Mouse (Mus musculus) embryonic facial prominence, embryonic 15.5 days (tissue): ENCODE results near the gene Gm9758. TPM values are rescaled to one million over a fixed set of nuclear protein-coding genes. Genes with fewer than 3 reads are reported as not detected.
"Not testable (repeated sequence)": the region's sequence is repeated elsewhere in the genome, so short reads cannot be mapped to it uniquely, and the experiment has no call there.

Experiments used
- ATAC-seq: fragments of 200-750 bp; cut with Nextera tagmentation; 2 replicates; pipeline ENCODE4 v1.8.0; 2017; ENCODE audit warnings: low read depth, moderate TSS enrichment; ENCODE audit not compliant: insufficient number of reproducible peaks, low FRiP score, low TSS enrichment
- H3K27ac ChIP-seq: fragments of 300-500 bp; sonication (generic); replicated peaks from 2 replicates; pipeline ENCODE4 v1.5.1; 2015; ENCODE audit warnings: mild to moderate bottlenecking, inconsistent platforms
- H3K27me3 ChIP-seq: fragments of 300-500 bp; sonication (generic); 2 replicates; pipeline ENCODE4 v1.6.1; 2015; ENCODE audit warnings: inconsistent platforms
- H3K36me3 ChIP-seq: fragments of 300-500 bp; sonication (generic); 2 replicates; pipeline ENCODE4 v1.6.1; 2015; ENCODE audit warnings: mild to moderate bottlenecking, inconsistent platforms
- H3K4me1 ChIP-seq: fragments of 300-500 bp; sonication (generic); 2 replicates; pipeline ENCODE4 v1.6.1; 2015; ENCODE audit warnings: inconsistent platforms
- H3K4me2 ChIP-seq: fragments of 300-500 bp; sonication (generic); replicated peaks from 2 replicates; pipeline ENCODE4 v1.6.1; 2015; ENCODE audit warnings: mild to moderate bottlenecking, inconsistent platforms
- H3K4me3 ChIP-seq: fragments of 300-500 bp; sonication (generic); replicated peaks from 2 replicates; pipeline ENCODE4 v1.5.1; 2015; ENCODE audit warnings: mild to moderate bottlenecking, inconsistent platforms
- H3K9ac ChIP-seq: fragments of 300-500 bp; sonication (generic); 2 replicates; pipeline ENCODE4 v1.6.1; 2015; ENCODE audit warnings: inconsistent platforms
- H3K9me3 ChIP-seq: fragments of 300-500 bp; sonication (generic); replicated peaks from 2 replicates; pipeline ENCODE4 v1.6.1; 2016; ENCODE audit warnings: inconsistent platforms
- WGBS: fragments of 180-500 bp; shearing (Covaris S2); methylation state at CpG from one replicate; pipeline ENCODE4 v1.1.7; 2015; 5-methylcytosine and 5-hydroxymethylcytosine counted together
- polyA plus RNA-seq: library from polyadenylated mRNA; unstranded; fragments of >200 nt; fragmentation: Nextera tagmentation; extraction: Ambion mirVana; gene quantifications from 2 replicates; pipeline ENCODE4 v1.2.1, GENCODE M21; 2015

Gm9758 gene
- polyA plus RNA-seq = not detected in 2 replicates

DNA sequence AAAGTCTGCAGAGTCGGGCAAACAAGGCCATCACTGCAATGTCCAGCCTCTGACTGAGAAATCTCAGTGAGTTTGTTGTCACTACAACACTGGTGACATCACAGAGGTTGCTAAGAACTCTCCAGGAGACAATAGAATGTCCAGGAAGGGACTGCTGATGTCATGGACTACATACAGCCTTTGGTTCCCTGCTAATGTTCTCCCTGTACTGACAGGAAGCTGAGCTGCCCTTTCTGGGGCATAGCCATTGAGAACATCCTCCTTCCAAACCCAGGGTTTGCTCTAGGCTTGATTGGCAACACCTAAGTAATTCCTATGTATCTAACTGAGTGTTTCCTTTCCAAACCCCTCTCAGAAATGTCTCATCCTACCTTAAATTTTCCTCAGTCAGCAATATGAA lies at the start of gene Gm9758:
Gm9758 (minus strand) TSS at position 101 of the 400 bp plus-strand sequence.
- not testable (repeated sequence) for H3K9ac ChIP-seq, H3K4me3 ChIP-seq, H3K27me3 ChIP-seq, H3K4me1 ChIP-seq, H3K9me3 ChIP-seq, H3K36me3 ChIP-seq, ATAC-seq, H3K27ac ChIP-seq, H3K4me2 ChIP-seq
- 52% methylated on average over 1 of the region's 1 CpGs for WGBS

GRCm38 (mm10) chr5:14963821-14964220 lies 49.1 kb upstream of the Gm9758 start:
- H3K9ac ChIP-seq, H3K27me3 ChIP-seq, H3K36me3 ChIP-seq, H3K4me2 ChIP-seq, H3K4me1 ChIP-seq, H3K4me3 ChIP-seq, ATAC-seq, H3K27ac ChIP-seq: not testable (repeated sequence)
- H3K9me3 ChIP-seq = 0 out of 2 replicates have a peak, but pooled peaks cover 13% of the 10 kb centered on the region
- WGBS = 80% methylated on average over 13 of the region's 13 CpGs

DNA sequence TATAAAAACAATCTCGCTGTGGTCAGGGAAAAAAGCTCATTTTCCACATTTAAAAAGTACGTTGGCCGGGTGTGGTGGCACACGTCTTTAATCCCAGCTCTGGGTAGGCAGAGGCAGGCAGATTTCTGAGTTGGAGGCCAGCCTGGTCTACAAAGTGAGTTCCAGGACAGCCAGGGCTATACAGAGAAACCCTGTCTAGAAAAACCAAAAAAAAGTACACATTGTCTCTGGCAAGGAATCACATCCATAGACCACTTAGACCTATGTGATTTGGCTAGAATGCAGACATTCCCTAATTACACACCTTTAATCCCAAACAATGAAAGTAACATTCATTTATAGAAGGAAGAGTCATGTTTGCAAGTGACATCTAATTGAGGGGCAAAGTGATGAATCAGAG lies 46.8 kb upstream of the Gm9758 start:
- WGBS = 78% methylated on average over 4 of the region's 4 CpGs
- not testable (repeated sequence) for H3K4me1 ChIP-seq, H3K9ac ChIP-seq, H3K4me2 ChIP-seq, H3K27ac ChIP-seq, H3K36me3 ChIP-seq, H3K27me3 ChIP-seq, H3K4me3 ChIP-seq
- peak; percentile 63; the same call in 1 of the 2 replicates for ATAC-seq
- 0 out of 2 replicates have a peak, but pooled peaks cover 13% of the 10 kb centered on the region for H3K9me3 ChIP-seq

DNA sequence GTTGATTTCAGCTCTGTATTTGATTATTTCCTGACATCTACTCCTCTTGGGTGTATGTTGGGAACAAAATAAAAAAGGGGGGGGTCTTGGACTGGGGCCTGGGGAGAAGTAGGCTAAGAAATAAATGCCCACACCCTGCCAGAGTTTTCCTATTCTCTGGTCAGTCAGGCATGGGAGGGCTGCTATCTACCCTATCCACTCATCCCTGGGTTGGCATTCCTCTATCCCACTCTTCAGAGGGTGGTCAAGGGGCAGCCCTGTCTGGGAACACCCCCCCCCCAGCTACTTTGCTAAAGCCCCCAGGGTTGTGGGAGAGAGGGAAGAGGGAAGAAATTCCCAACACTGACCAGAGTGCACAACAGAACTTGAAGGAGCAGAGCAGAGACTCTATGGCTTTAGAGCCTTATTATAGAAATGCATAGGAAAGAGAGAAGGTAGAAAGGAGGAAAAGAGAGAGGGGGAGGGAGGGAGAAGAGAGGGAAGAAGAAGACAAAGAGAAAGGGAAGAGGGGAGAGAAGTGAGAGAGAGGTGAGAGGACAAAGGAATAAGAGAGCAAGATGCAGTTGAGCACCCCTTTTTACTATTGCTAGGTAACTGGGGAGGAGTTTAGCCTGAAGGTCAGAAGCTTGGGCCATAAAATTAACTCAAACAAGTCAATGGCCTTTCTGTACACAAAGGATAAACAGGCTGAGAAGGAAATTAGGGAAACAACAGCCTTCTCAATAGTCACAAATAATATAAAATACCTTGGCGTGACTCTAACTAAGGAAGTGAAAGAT lies 41.4 kb upstream of the Gm9758 start:
- whole genome bisulfite sequencing = 90% methylated on average over 1 of the region's 1 CpGs
- H3K27me3 ChIP-seq, H3K27ac ChIP-seq, H3K36me3 ChIP-seq, H3K4me1 ChIP-seq, H3K9me3 ChIP-seq, H3K4me3 ChIP-seq, H3K9ac ChIP-seq, H3K4me2 ChIP-seq: not testable (repeated sequence)
- peak; percentile 65; the same call in 1 of the 2 replicates for ATAC-seq

- H3K27me3 ChIP-seq, H3K4me3 ChIP-seq, H3K27ac ChIP-seq, H3K36me3 ChIP-seq, H3K4me1 ChIP-seq, H3K4me2 ChIP-seq, H3K9me3 ChIP-seq, ATAC-seq, H3K9ac ChIP-seq: not testable (repeated sequence)
Observed at GRCm38 (mm10) chr5:14953587-14953986, 38.9 kb upstream of the Gm9758 start.

GRCm38 (mm10) chr5:14952749-14953148 lies 38.0 kb upstream of the Gm9758 start:
- H3K4me2 ChIP-seq, H3K27me3 ChIP-seq, H3K4me1 ChIP-seq, H3K27ac ChIP-seq, H3K4me3 ChIP-seq, ATAC-seq, H3K36me3 ChIP-seq, H3K9ac ChIP-seq: not testable (repeated sequence)
- WGBS = 71% methylated on average over 3 of the region's 3 CpGs
- peaks cover 14% of the 10 kb centered on the region for H3K9me3 ChIP-seq

DNA sequence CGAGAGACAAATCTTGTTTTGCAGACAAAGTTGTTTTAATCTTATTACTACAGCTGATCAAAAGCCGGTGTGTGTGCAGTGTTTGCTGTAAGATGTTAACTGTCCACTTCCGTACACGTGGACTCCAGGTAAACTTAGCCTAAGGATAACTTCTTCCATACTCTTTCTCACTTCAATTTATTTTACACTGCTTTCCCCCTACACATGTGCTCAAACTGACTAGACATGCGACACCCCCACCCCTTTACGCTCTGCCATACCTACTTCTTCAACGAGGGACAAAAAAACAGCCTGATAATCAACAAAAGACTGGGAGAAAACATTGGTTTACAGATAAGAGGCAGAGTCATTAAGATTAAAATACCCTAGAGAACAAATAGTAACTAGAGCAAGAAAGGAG lies 37.1 kb upstream of the Gm9758 start:
- not testable (repeated sequence) for H3K4me2 ChIP-seq, H3K36me3 ChIP-seq, H3K4me3 ChIP-seq, H3K9ac ChIP-seq, H3K4me1 ChIP-seq, H3K27me3 ChIP-seq, H3K27ac ChIP-seq
- peaks cover 15% of the 10 kb centered on the region for H3K9me3 ChIP-seq
- peak; percentile 77; the same call in 1 of the 2 replicates for ATAC-seq
- WGBS = 64% methylated on average over 7 of the region's 7 CpGs

GRCm38 (mm10) chr5:14947482-14948198 lies 32.9 kb upstream of the Gm9758 start:
- not testable (repeated sequence) for H3K27ac ChIP-seq, ATAC-seq, H3K9me3 ChIP-seq, H3K27me3 ChIP-seq, H3K4me2 ChIP-seq, H3K36me3 ChIP-seq, H3K4me1 ChIP-seq, H3K9ac ChIP-seq, H3K4me3 ChIP-seq
- 53% methylated on average over 4 of the region's 4 CpGs for WGBS

GRCm38 (mm10) chr5:14945524-14945923 lies 30.8 kb upstream of the Gm9758 start:
- not testable (repeated sequence) for H3K36me3 ChIP-seq, H3K27me3 ChIP-seq, H3K27ac ChIP-seq, H3K9ac ChIP-seq, H3K4me2 ChIP-seq, H3K4me3 ChIP-seq, H3K9me3 ChIP-seq, ATAC-seq, H3K4me1 ChIP-seq
- WGBS = 53% methylated on average over 4 of the region's 4 CpGs

DNA sequence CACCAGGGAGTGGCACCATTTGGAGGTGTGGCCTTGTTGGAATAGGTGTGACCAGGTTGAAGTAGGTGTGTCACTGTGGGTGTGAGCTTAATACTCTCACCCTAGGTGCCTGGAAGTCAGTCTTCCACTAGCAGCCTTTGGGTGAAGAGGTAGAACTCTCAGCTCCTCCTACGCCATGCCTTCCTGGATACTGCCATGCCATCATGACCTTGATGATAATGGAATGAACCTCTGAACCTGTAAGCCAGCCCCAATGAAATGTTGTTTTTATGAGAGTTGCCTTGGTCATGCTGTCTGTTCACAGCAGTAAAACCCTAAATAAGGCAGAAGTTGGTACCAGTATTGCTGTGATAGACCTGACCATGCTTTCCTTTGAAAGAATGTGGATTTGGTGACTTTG lies 26.3 kb upstream of the Gm9758 start:
- ATAC-seq, H3K4me1 ChIP-seq, H3K4me2 ChIP-seq, H3K36me3 ChIP-seq, H3K27ac ChIP-seq, H3K9me3 ChIP-seq, H3K4me3 ChIP-seq, H3K27me3 ChIP-seq, H3K9ac ChIP-seq: not testable (repeated sequence)
- WGBS = 81% methylated on average over 1 of the region's 1 CpGs

DNA sequence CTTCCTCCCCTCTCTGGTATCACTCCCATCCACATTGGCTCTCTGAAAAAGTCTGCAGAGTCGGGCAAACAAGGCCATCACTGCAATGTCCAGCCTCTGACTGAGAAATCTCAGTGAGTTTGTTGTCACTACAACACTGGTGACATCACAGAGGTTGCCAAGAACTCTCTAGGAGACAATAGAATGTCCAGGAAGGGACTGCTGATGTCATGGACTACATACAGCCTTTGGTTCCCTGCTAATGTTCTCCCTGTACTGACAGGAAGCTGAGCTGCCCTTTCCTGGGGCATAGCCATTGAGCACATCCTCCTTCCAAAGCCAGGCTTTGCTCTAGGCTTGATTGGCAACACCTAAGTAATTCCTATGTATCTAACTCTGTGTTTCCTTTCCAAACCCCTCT lies 23.6 kb upstream of the Gm9758 start, which contains the start of gene Speer4e:
Speer4e (minus strand) TSS at position 101 of the 400 bp plus-strand sequence.
- H3K4me1 ChIP-seq, H3K9ac ChIP-seq, H3K27ac ChIP-seq, H3K36me3 ChIP-seq, H3K4me3 ChIP-seq, ATAC-seq, H3K27me3 ChIP-seq, H3K9me3 ChIP-seq, H3K4me2 ChIP-seq: not testable (repeated sequence)
- 50% methylated on average over 1 of the region's 1 CpGs for WGBS
